Mouse (Mus musculus) neural tube, embryonic 14.5 days (tissue): ENCODE measurements around the gene Vps33a. TPM values are rescaled to one million over a fixed set of nuclear protein-coding genes. Genes with fewer than 3 reads are reported as not detected.
A peak's percentile ranks its signal among the peaks of the same experiment; 100 is the strongest.

Experiments used
- ATAC-seq: fragments of 200-750 bp; cut with Nextera tagmentation; 2 replicates; pipeline ENCODE4 v1.8.0; 2017; ENCODE audit warnings: low read depth, mild to moderate bottlenecking, moderate TSS enrichment, moderate library complexity
- H3K27ac ChIP-seq: fragments of 300-500 bp; sonication (generic); 2 replicates; pipeline ENCODE4 v1.5.1; 2014; ENCODE audit warnings: low read depth, mild to moderate bottlenecking, control low read depth, low read length, moderate library complexity, mixed read lengths
- H3K27me3 ChIP-seq: fragments of 300-500 bp; sonication (generic); 2 replicates; pipeline ENCODE4 v1.6.1; 2014; ENCODE audit warnings: low read length; ENCODE audit not compliant: control insufficient read depth, insufficient read depth
- H3K36me3 ChIP-seq: fragments of 300-500 bp; sonication (generic); 2 replicates; pipeline ENCODE4 v1.6.1; 2014; ENCODE audit warnings: low read length, mixed read lengths; ENCODE audit not compliant: control insufficient read depth, insufficient read depth
- H3K4me1 ChIP-seq: fragments of 300-500 bp; sonication (generic); 2 replicates; pipeline ENCODE4 v1.6.1; 2014; ENCODE audit warnings: low read length; ENCODE audit not compliant: control insufficient read depth, insufficient read depth
- H3K4me2 ChIP-seq: fragments of 300-500 bp; sonication (generic); 2 replicates; pipeline ENCODE4 v1.6.1; 2014; ENCODE audit warnings: mild to moderate bottlenecking, low read depth, low read length, control low read depth
- H3K4me3 ChIP-seq: fragments of 300-500 bp; sonication (generic); 2 replicates; pipeline ENCODE4 v1.5.1; 2014; ENCODE audit warnings: low read depth, low read length, control low read depth, mixed read lengths
- H3K9ac ChIP-seq: fragments of 300-500 bp; sonication (generic); replicated peaks from 2 replicates; pipeline ENCODE4 v1.6.1; 2014; ENCODE audit warnings: low read depth, mild to moderate bottlenecking, control low read depth, low read length, mixed read lengths
- H3K9me3 ChIP-seq: fragments of 300-500 bp; sonication (generic); 2 replicates; pipeline ENCODE4 v1.6.1; 2016; ENCODE audit warnings: low read length; ENCODE audit not compliant: control insufficient read depth
- WGBS: fragments of 180-500 bp; shearing (Covaris S2); extraction: QIAGEN DNeasy Blood & Tissue Kit; methylation state at CpG from one replicate; pipeline ENCODE4 v1.1.7; 2014; 5-methylcytosine and 5-hydroxymethylcytosine counted together
- polyA plus RNA-seq: library from polyadenylated mRNA; unstranded; fragments of >200 nt; fragmentation: Nextera tagmentation; extraction: Ambion mirVana; gene quantifications from 2 replicates; pipeline ENCODE4 v1.2.1, GENCODE M21; 2014

Gene Vps33a
- polyA plus RNA-seq: 47.3 and 50.8 TPM in 2 replicates

- H3K36me3 ChIP-seq: peaks cover 5% of the 10 kb centered on the region
- H3K27me3 ChIP-seq: no peaks in the 10 kb centered on the region
- H3K4me1 ChIP-seq: peaks cover 7% of the 10 kb centered on the region
- ATAC-seq: peak; percentile 90
- peak within 1 kb of the TSS; percentile 64 for H3K4me2 ChIP-seq
- WGBS: under 1% methylated on average over 54 of the region's 54 CpGs
- peak within 1 kb of the TSS; percentile 62 for H3K4me3 ChIP-seq
- H3K27ac ChIP-seq: peak within 1 kb of the TSS; percentile 56
- H3K9ac ChIP-seq: peak within 1 kb of the TSS; percentile 62
- H3K9me3 ChIP-seq: no peaks in the 10 kb centered on the region
These were observed at the start of gene Vps33a for GRCm38 (mm10) chr5:123572357-123573186. Vps33a (minus strand) TSS chr5:123573038.

GRCm38 (mm10) chr5:123622421-123622820 is 49.6 kb upstream of the Vps33a start:
- ATAC-seq: no peak
- H3K36me3 ChIP-seq: peaks cover 44% of the 10 kb centered on the region
- H3K9me3 ChIP-seq: no peaks in the 10 kb centered on the region
- no peaks in the 10 kb centered on the region for H3K27me3 ChIP-seq
- no peak overlapping the region for H3K4me2 ChIP-seq
- H3K27ac ChIP-seq: no peak overlapping the region
- WGBS: 77% methylated on average over 13 of the region's 13 CpGs
- no peaks in the 10 kb centered on the region for H3K4me1 ChIP-seq
- no peak overlapping the region for H3K9ac ChIP-seq
- no peak overlapping the region for H3K4me3 ChIP-seq

DNA sequence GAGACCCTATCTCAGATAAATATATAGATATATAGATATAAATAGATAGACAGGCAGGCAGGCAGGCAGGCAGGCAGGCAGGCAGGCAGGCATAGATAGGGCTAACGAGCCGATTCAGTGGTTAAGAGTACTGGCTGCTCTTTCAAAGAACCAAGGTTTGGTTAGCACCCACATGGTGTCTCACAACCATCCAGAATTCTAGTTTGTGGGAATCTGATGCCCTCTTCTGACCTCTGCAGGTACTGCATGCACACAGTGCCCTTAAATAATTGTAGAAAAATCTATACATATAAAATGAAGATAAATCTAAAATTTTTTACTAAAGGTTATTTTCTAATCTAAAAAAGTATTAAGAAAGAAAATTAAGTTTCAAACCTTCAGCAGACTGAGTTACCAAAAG is 45.7 kb upstream of the Vps33a start:
- Histone ChIP-seq H3K4me3 (no peak overlapping the region), H3K4me2 (no peak overlapping the region), H3K27me3 (no peaks in the 10 kb centered on the region), H3K36me3 (peaks cover 66% of the 10 kb centered on the region), H3K27ac (no peak overlapping the region), H3K9me3 (no peaks in the 10 kb centered on the region), H3K4me1 (no peaks in the 10 kb centered on the region), H3K9ac (no peak overlapping the region)
- 85% methylated on average over 2 of the region's 2 CpGs for WGBS
- ATAC-seq: no peak

DNA sequence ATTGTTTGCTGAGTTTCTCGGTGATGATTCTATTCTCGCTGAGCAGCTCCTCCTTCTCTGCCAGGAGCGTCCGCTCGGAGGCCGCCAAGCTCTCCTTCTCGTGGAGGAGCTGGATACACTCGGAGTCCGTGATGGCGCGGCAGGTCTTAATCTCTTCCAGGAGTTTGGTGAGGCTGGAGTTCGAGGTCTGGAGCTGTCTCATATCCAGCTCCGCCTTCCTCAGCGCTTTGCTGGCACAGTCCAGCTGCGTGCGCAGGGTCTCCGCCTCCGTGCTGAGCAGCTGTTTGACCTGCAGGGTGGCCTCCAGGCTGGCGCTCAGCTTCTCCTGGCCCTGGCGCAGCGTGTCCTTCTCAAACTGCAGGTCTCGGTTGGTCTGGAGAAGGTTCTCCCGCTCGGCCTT is 41.4 kb upstream of the Vps33a start:
- no peak for ATAC-seq
- Histone ChIP-seq H3K4me3 (no peak overlapping the region), H3K9me3 (no peaks in the 10 kb centered on the region), H3K27me3 (no peaks in the 10 kb centered on the region), H3K4me1 (no peaks in the 10 kb centered on the region), H3K4me2 (no peak overlapping the region), H3K36me3 (peaks cover 68% of the 10 kb centered on the region), H3K27ac (no peak overlapping the region), H3K9ac (no peak overlapping the region)
- WGBS: 93% methylated on average over 24 of the region's 24 CpGs

DNA sequence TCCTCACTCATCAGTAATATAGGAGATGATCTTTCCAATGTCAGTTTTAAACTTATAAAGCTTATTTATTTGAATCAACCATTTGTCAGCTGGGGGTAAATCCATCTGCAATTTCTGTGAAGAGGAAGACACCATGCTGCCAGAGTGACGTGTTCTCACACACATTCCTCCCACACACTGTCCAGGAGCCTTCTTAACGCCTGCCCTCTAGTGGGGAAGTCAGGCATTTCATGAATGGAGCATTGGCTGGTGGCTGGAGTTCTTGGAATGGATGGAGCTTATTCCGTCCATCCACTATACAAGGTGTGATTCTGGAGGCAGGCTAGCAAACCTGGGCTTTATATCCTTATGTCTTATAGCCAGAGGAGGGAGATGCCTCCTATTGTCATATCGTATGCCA is 37.0 kb upstream of the Vps33a start:
- Histone ChIP-seq H3K4me2 (no peak overlapping the region), H3K27ac (no peak overlapping the region), H3K9ac (no peak overlapping the region), H3K4me1 (no peaks in the 10 kb centered on the region), H3K36me3 (peaks cover 73% of the 10 kb centered on the region), H3K4me3 (no peak overlapping the region), H3K9me3 (no peaks in the 10 kb centered on the region), H3K27me3 (no peaks in the 10 kb centered on the region)
- WGBS: 28% methylated on average over 4 of the region's 4 CpGs
- peak; percentile 41; the same call in 1 of the 2 replicates for ATAC-seq

DNA sequence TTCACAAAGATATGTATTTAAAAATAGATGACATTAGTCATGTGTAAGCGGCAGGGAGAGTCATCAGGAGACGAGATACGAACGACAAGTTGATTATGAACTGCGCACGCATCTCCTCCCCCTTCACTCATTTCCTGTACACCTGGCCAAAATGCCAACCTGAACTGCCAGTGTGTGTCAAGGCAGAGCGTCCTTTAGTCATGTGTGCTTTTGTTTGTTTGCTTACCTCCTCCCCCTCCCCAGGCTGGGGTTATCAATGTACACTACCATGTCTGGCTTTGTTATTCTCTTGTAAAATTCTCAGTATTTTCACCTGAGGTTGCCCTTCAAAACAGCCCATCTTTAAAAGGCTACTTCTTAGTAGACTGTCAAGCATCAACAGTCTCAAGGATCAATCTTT is 36.6 kb upstream of the Vps33a start:
- no peak overlapping the region for H3K4me2 ChIP-seq
- no peaks in the 10 kb centered on the region for H3K4me1 ChIP-seq
- ATAC-seq: no peak
- H3K27ac ChIP-seq: no peak overlapping the region
- H3K9me3 ChIP-seq: no peaks in the 10 kb centered on the region
- H3K27me3 ChIP-seq: no peaks in the 10 kb centered on the region
- no peak overlapping the region for H3K9ac ChIP-seq
- H3K36me3 ChIP-seq: peaks cover 68% of the 10 kb centered on the region
- 90% methylated on average over 7 of the region's 7 CpGs for WGBS
- no peak overlapping the region for H3K4me3 ChIP-seq

GRCm38 (mm10) chr5:123607211-123607669 is 34.4 kb upstream of the Vps33a start:
- Histone ChIP-seq H3K4me2 (no peak overlapping the region), H3K36me3 (peaks cover 60% of the 10 kb centered on the region), H3K27ac (peak overlapping the region; percentile 44; the same call in 1 of the 2 replicates), H3K4me1 (no peaks in the 10 kb centered on the region), H3K27me3 (no peaks in the 10 kb centered on the region), H3K9me3 (no peaks in the 10 kb centered on the region), H3K9ac (no peak overlapping the region), H3K4me3 (no peak overlapping the region)
- WGBS: 64% methylated on average over 3 of the region's 3 CpGs
- ATAC-seq: no peak

GRCm38 (mm10) chr5:123603496-123603895 is 30.7 kb upstream of the Vps33a start:
- Histone ChIP-seq H3K27ac (peak overlapping the region; percentile 36; the same call in 1 of the 2 replicates), H3K9me3 (no peaks in the 10 kb centered on the region), H3K4me1 (no peaks in the 10 kb centered on the region), H3K4me2 (no peak overlapping the region), H3K9ac (no peak overlapping the region), H3K4me3 (no peak overlapping the region), H3K36me3 (peaks cover 51% of the 10 kb centered on the region), H3K27me3 (no peaks in the 10 kb centered on the region)
- ATAC-seq: no peak
- WGBS: 34% methylated on average over 11 of the region's 11 CpGs

GRCm38 (mm10) chr5:123602174-123602573 is 29.3 kb upstream of the Vps33a start:
- Histone ChIP-seq H3K4me1 (no peaks in the 10 kb centered on the region), H3K27ac (no peak overlapping the region), H3K9ac (no peak overlapping the region), H3K4me3 (no peak overlapping the region), H3K36me3 (peaks cover 40% of the 10 kb centered on the region), H3K27me3 (no peaks in the 10 kb centered on the region), H3K9me3 (no peaks in the 10 kb centered on the region), H3K4me2 (no peak overlapping the region)
- no peak for ATAC-seq
- 81% methylated on average over 6 of the region's 6 CpGs for WGBS
